Mouse (Mus musculus): Measurements from ENCODE around the gene 9230104L09Rik.
A peak's percentile ranks its signal among the peaks of the same experiment; 100 is the strongest.

Gene 9230104L09Rik

DNA sequence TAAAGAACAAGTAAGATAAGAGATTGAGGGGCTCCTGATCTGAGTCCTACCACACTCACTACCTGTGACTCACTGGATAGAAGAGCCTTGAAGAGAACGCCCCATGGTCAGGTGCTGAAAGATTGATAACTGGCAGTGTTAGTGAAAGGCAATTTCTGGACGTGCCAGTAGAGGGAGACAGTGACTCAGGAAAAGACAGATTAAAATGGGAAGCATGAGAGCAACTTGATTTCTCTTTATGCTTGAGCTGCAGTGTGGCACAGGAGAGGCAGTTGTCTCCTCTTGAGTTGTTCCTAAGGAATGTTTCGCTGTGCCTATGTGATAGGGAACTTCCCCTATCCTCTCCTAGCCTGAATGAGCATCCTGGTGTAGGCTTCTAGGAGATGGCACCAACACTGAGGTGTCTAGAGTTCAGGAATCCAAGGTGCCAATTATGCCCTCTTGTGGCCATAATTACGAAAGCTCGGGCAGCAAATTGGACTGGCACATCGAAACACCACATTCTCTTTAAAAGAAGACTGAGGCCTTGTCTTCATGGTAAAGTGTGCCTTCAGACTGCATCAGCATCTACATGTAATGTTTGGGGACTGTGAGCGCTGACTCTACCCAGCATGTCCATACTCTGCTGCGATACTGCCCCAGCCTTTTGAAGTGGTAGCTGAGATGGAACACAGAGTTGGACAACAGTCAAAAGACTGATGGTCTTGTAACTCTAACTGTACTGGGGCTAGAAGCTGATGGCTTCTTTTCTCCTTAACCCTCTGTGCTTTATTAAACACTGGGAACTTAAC is 13.5 kb downstream of the 9230104L09Rik start:
- DNase-seq, result peak; percentile 76

DNA sequence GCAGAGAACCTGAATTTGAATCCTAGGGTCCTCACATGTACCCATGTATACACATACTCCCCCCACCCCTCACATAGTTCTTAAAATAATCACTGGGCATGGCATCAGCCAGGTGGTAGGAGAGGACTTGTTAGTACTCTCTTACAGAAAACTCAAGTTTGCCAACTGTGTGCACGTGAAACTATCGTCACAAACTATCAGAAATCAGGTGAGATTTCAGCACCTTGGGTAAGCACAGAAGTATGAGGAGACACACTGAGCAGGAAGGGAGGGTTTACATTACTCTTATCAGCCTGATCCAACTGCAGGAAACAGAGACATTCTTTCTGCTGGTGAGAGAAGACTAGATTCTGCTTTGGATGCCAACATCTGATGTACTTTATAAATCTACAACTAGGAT is 25.6 kb downstream of the 9230104L09Rik start:
- no peak for DNase-seq

DNA sequence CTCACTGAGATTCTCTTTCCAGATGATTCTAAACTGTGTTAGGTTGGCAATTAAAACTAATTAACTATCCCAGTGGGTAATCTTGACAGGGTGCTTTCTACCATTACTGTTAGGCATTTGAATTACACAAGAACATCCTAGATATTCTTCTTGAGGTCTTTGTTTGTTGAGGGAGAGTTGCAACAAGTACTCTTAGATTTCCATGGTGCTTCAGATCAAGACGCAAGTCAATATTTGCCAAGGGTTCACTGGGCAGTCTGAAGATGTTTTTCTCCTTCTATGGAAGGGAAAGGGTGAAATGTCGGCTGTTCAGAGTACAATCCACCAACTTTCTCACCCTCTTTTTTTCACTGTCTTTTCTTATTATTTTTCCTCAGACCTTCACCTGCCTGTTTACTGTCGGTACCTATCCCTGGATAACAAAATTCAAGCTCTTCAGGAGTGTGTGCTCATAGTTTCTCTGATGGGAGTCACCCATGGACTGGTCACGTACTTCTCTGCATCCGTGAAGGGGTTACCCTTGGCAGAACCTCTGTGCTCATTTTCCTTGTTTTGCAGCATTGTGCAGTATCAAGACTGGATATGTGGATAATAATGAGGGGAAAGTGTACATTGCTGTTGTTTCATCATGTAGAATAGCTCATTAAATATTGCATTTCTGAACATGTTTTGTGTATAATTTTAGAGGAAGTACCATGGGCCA is 26.6 kb downstream of the 9230104L09Rik start:
- no peak for DNase-seq

DNA sequence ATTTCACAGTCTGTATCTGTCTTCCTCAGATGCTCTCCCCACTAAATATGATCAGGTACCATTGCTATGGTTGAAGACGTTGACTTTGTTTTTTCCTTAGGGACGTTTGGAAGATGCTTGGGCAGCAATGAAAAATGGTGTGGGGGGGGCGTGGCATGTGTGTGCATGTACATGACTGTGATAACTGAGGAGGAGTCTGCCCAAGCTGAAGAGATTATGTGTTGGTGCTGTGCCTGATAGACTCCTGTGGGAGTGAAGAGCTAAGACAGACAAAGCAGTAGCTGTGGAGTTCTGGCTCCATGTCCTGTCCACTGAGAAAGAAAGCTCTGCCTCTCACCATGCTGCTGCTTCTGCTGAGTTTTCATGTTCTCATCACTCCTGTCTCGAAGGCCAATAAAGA is 29.9 kb downstream of the 9230104L09Rik start, which contains the start of gene Cst9:
Gene Cst9, plus strand, starts transcription at position 236 of the 400 bp plus-strand sequence.
- DNase-seq, result no peak

DNA sequence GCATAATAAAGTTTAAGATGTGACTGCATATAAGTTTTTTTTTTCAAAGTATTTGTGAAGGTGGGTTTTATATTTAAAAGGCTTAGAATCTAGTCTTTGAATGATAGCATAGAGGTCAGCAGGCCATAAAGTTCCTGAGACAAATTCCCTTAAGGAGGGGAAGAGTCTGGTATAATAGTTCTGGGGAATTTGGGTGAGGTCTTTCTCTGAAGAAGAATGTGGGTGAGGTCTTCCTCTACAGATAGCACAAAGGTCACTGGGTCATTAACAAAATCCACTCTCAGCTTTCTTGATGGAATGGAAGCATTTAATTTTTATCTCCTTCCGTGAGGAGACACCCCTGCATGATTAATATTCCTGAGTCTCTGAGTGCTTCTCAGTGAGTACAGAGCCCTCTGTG is 38.9 kb downstream of the 9230104L09Rik start:
- no peak for DNase-seq

DNA sequence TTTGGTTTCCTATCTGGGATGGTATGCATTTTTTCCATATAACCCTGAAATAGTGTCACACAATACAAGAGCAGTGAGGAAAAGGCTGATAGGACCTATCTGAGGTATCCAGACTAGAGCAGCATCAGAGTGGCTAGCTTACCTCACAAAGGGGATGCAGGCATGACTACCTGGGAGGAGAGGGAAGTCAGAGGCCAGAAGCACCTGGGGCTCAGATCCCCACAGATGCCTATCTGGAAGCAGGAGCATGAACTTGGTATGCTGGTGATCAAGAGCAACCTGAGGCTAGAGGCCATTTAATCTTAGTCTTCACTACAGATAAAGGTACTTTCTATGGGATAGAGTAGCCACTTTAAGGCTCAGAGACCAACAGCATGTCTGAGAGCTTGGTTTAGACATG is 44.9 kb downstream of the 9230104L09Rik start, which contains the start of gene Cst13:
Gene Cst13, plus strand, starts transcription at position 173 of the 400 bp plus-strand sequence.
- DNase-seq, result no peak

DNA sequence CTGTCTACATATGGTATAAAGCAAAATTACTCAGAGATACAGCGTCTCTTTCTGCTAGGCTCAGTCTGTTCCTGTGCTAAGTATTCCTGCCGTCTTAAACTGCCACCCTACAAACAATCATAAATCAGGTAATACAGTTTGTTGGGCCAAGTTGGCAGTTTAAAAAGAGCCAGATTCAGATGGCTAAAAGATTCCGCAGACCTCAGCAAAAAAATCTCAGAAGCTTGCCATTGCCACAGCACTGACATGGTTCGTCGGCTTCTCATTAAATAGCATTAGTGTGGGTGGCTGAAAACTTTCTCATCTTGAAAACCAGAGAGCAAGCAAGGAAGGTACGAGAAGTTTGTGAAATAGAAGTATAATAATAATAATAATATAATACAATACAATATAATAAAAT is 58.1 kb downstream of the 9230104L09Rik start:
- no peak for DNase-seq

DNA sequence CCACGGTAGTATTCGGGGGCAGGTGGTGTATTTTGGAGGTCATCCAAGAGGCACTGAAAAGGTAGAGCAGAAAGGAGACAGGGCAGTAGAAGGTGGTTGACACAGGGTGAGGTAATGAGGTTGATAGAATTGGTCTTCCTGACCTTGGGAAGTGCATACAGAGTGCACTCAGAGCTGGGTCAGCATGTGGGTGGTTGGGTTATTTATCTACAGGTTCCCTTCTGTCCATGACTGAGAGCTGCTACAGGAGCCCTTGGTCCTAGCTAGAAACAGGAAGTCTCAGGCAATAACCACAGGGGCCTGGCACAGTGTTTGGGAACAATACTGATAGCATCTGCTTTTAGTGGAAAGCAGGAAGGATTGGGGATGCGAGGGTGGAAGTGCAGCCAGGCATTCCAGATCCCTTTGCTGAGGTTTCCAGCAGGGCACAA is 63.3 kb downstream of the 9230104L09Rik start:
- peak; percentile 71 for DNase-seq

DNA sequence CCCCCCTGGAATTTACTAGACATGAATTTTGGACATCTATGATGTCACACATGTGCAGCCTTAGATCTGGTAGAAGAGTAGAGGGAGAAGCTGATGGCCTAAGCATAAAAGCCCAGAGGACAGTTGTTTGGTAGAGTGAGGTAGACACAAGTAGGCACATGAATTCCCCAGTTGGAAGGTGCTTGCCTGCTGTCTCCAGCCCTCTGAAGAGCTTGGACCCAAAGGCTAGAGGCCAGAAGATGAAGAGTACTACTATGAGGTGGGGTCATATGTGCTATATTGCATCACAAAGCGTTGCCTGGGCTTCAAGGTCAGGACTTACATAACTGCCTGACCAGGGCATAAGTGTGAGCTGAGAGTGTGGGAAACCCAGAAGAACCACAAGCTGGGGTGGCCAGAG is 66.4 kb downstream of the 9230104L09Rik start, which contains the start of gene Cst8:
Gene Cst8, plus strand, starts transcription at position 301 of the 400 bp plus-strand sequence.
- DNase-seq, result no peak
